ENCODE assay signal across 19 mouse cellular contexts in genomic region chr16:90523894-90524293, GRCm38 (mm10).
DNase-seq lines count a peak whose midpoint lies in the region; ATAC-seq and TF ChIP-seq lines count a peak whose summit lies in the region.
"Had no signal": no experiment of that assay in that cellular context is flagged by ENCODE, and none has a peak within 500 bp of the region (broad histone marks: within the 10 kb centered on the region; RNA-seq: fewer than 3 reads in every experiment).

No protein-coding gene starts in this region.

- DNase-seq in heart, embryonic 10.5 days (ENCODE audit: low spot score) = peak; percentile 88
- DNase-seq in heart, postnatal 4 days = no peak
- peak; percentile 21 for DNase-seq in lung, embryonic 14.5 days
- no peak for DNase-seq in lung, postnatal 25 days (ENCODE audit: low spot score)
- no peak for DNase-seq in ovary, postnatal 14 days (ENCODE audit: low spot score)
- no peak for DNase-seq in cerebellum, postnatal 25 days
- DNase-seq: adrenal gland, postnatal 36 days; cerebellum, adult 2 months; kidney, adult 8-10 months; left cerebral cortex, postnatal 4 days; lung, adult 2 months; right cerebral cortex, adult 18-20 months; thymus, postnatal 14 days had no signal

- peak overlapping the region; percentile 72 for H3K27ac ChIP-seq in heart, embryonic 10.5 days
- H3K27ac ChIP-seq in lung, embryonic 14.5 days (ENCODE audit: low read depth) = 0 out of 2 replicates have a peak overlapping the region, but pooled peaks have one; percentile 44
- H3K27ac ChIP-seq in embryonic facial prominence, embryonic 12.5 days = peak overlapping the region; percentile 26; the same call in 1 of the 2 replicates
- H3K27ac ChIP-seq in liver, embryonic 12.5 days = no peak overlapping the region
- H3K27ac ChIP-seq: forebrain, embryonic 12.5 days; heart, embryonic 13.5 days; stomach, embryonic 15.5 days had no signal

- no peak overlapping the region for H3K4me3 ChIP-seq in heart, embryonic 10.5 days
- H3K4me3 ChIP-seq in lung, embryonic 14.5 days (ENCODE audit: low read depth, low read length) = no peak overlapping the region
- H3K4me3 ChIP-seq in embryonic facial prominence, embryonic 12.5 days = no peak overlapping the region
- H3K4me3 ChIP-seq in liver, embryonic 12.5 days = no peak overlapping the region
- H3K4me3 ChIP-seq: forebrain, embryonic 12.5 days; heart, embryonic 13.5 days; stomach, embryonic 15.5 days had no signal

- no peaks in the 10 kb centered on the region for H3K36me3 ChIP-seq in heart, embryonic 10.5 days
- H3K36me3 ChIP-seq in lung, embryonic 14.5 days (ENCODE audit: insufficient read depth) = no peaks in the 10 kb centered on the region
- H3K36me3 ChIP-seq in embryonic facial prominence, embryonic 12.5 days = no peaks in the 10 kb centered on the region
- no peaks in the 10 kb centered on the region for H3K36me3 ChIP-seq in liver, embryonic 12.5 days
- H3K36me3 ChIP-seq: forebrain, embryonic 12.5 days; heart, embryonic 13.5 days; stomach, embryonic 15.5 days had no signal

- ATAC-seq in lung, embryonic 14.5 days (ENCODE audit: insufficient read depth) = no peak
- no peak for ATAC-seq in embryonic facial prominence, embryonic 12.5 days (ENCODE audit: insufficient number of reproducible peaks, insufficient read depth, low FRiP score, low TSS enrichment)
- ATAC-seq in liver, embryonic 12.5 days = peak; percentile 49; the same call in 1 of the 2 replicates
- ATAC-seq: midbrain, embryonic 16.5 days had no signal

- no peak overlapping the region for H3K4me2 ChIP-seq in lung, embryonic 14.5 days
- H3K4me2 ChIP-seq in embryonic facial prominence, embryonic 12.5 days (replicated peaks) = no peak overlapping the region
- no peak overlapping the region for H3K4me2 ChIP-seq in liver, embryonic 12.5 days
- H3K4me2 ChIP-seq: forebrain, embryonic 12.5 days; heart, embryonic 13.5 days; stomach, embryonic 15.5 days had no signal

- H3K4me1 ChIP-seq in heart, embryonic 10.5 days = peaks cover 28% of the 10 kb centered on the region
- H3K4me1 ChIP-seq in lung, embryonic 14.5 days (ENCODE audit: insufficient read depth) = peaks cover 13% of the 10 kb centered on the region; the same call in 1 of the 2 replicates
- peaks cover 29% of the 10 kb centered on the region for H3K4me1 ChIP-seq in embryonic facial prominence, embryonic 12.5 days
- H3K4me1 ChIP-seq in liver, embryonic 12.5 days = peaks cover 10% of the 10 kb centered on the region; the same call in 1 of the 2 replicates

- no peak for TF ChIP-seq CTCF in lung, embryonic 14.5 days (IDR thresholded peaks at IDR 0.05; ENCODE audit: low read depth)

- WGBS in heart, embryonic 10.5 days = 77% methylated on average over 18 of the region's 18 CpGs
- 84% methylated on average over 18 of the region's 18 CpGs for WGBS in lung, embryonic 14.5 days
- 93% methylated on average over 18 of the region's 18 CpGs for WGBS in embryonic facial prominence, embryonic 12.5 days
- 57% methylated on average over 18 of the region's 18 CpGs for WGBS in liver, embryonic 12.5 days (ENCODE audit: insufficient replicate concordance)

- H3K27me3 ChIP-seq in heart, embryonic 10.5 days (ENCODE audit: insufficient read depth, poor library complexity, severe bottlenecking) = peaks cover 9% of the 10 kb centered on the region; the same call in 1 of the 2 replicates
- H3K27me3 ChIP-seq in lung, embryonic 14.5 days (ENCODE audit: insufficient read depth, low read length) = no peaks in the 10 kb centered on the region
- H3K27me3 ChIP-seq in embryonic facial prominence, embryonic 12.5 days = no peaks in the 10 kb centered on the region
- H3K27me3 ChIP-seq in liver, embryonic 12.5 days (replicated peaks) = no peaks in the 10 kb centered on the region
- H3K27me3 ChIP-seq: forebrain, embryonic 12.5 days; heart, embryonic 13.5 days; stomach, embryonic 15.5 days had no signal

- no peaks in the 10 kb centered on the region for H3K9me3 ChIP-seq in heart, embryonic 10.5 days
- H3K9me3 ChIP-seq in lung, embryonic 14.5 days (ENCODE audit: low read depth, low read length) = no peaks in the 10 kb centered on the region
- H3K9me3 ChIP-seq in embryonic facial prominence, embryonic 12.5 days = no peaks in the 10 kb centered on the region
- peaks cover 8% of the 10 kb centered on the region; the same call in 1 of the 2 replicates for H3K9me3 ChIP-seq in liver, embryonic 12.5 days (replicated peaks)
- H3K9me3 ChIP-seq: forebrain, embryonic 12.5 days; heart, embryonic 13.5 days; stomach, embryonic 15.5 days had no signal

- H3K9ac ChIP-seq in lung, embryonic 14.5 days = no peak overlapping the region
- H3K9ac ChIP-seq in embryonic facial prominence, embryonic 12.5 days = no peak overlapping the region
- no peak overlapping the region for H3K9ac ChIP-seq in liver, embryonic 12.5 days
- H3K9ac ChIP-seq: forebrain, embryonic 12.5 days; heart, embryonic 13.5 days; stomach, embryonic 15.5 days had no signal

Comparison
In these comparisons a context has a peak if more than half of its experiments do, and no peak if none do; other contexts are left out.
1. DNase-seq: peak in heart, embryonic 10.5 days (single experiment) and lung, embryonic 14.5 days (single experiment); none in heart, postnatal 4 days (single experiment), lung, postnatal 25 days (single experiment), ovary, postnatal 14 days (single experiment) and cerebellum, postnatal 25 days (0 of 2).